Mouse (Mus musculus) testis, adult 2 months (tissue): ENCODE measurements around the gene Aig1.

Experiments
- CTCF ChIP-seq: fragments of 200-500 bp; IDR thresholded peaks from 2 replicates; pipeline ENCODE4 v1.5.1; 2012; ENCODE audit warnings: low read depth, mild to moderate bottlenecking, inconsistent platforms, low read length, moderate library complexity; ENCODE audit not compliant: control insufficient read depth, insufficient read depth, insufficient replicate concordance
- POLR2A ChIP-seq: fragments of 200-500 bp; IDR thresholded peaks from 2 replicates; pipeline ENCODE4 v1.6.1; 2012; ENCODE audit warnings: low read depth, mild to moderate bottlenecking, inconsistent platforms, low read length, moderate library complexity; ENCODE audit not compliant: control insufficient read depth

- TF ChIP-seq CTCF = no peak
- TF ChIP-seq POLR2A = no peak
Measured at GRCm38 (mm10) chr10:13711281-13711829, 157.4 kb downstream of the Aig1 start.
